Mouse (Mus musculus): ENCODE data around the gene Hist1h2bm. TPM values are rescaled to one million over a fixed set of nuclear protein-coding genes. Genes with fewer than 3 reads are reported as not detected.
"Not testable (repeated sequence)": the region's sequence is repeated elsewhere in the genome, so short reads cannot be mapped to it uniquely, and the experiment has no call there.

The Hist1h2bm gene
- total RNA-seq, 1 experiment, result 757 TPM

GRCm38 (mm10) chr13:21745006-21745405 lies 23.2 kb downstream of the Hist1h2bm start:
- TF ChIP-seq ZNF384 (IDR thresholded peaks at IDR 0.05; ENCODE audit: low read depth, low read length) (no peak), ZC3H11A (IDR thresholded peaks at IDR 0.05; ENCODE audit: borderline replicate concordance, low read depth, low read length) (no peak), MAFK (IDR thresholded peaks at IDR 0.05; ENCODE audit: insufficient read depth, low read depth, low read length) (no peak), HCFC1 (IDR thresholded peaks at IDR 0.05; ENCODE audit: borderline replicate concordance, insufficient read depth, low read length) (no peak), CHD2 (IDR thresholded peaks at IDR 0.05; ENCODE audit: low read depth, low read length) (no peak)
- Histone ChIP-seq H3K36me3 (ENCODE audit: control insufficient read depth, insufficient read depth, low read length, poor library complexity, severe bottlenecking) (no peaks in the 10 kb centered on the region), H3K4me1 (ENCODE audit: control insufficient read depth in 2 of 2, insufficient read depth in 2 of 2, low read length in 2 of 2, poor library complexity in 1 of 2) (0 out of 4 replicates have a peak, but pooled peaks cover 0 to 2% of the 10 kb centered on the region in 2 experiments), H3K27ac (ENCODE audit: insufficient read depth, low read depth, low read length, poor library complexity, severe bottlenecking) (no peak overlapping the region), H3K9me3 (ENCODE audit: control insufficient read depth, insufficient read depth, low read depth, low read length) (no peaks in the 10 kb centered on the region), H3K4me3 (ENCODE audit: insufficient read depth in 1 of 2, low read depth in 1 of 2, low read length in 2 of 2, poor library complexity in 1 of 2, severe bottlenecking in 1 of 2) (no peak overlapping the region), H3K9ac (ENCODE audit: insufficient read depth, low read depth, low read length, poor library complexity, severe bottlenecking) (no peak overlapping the region)
- in situ Hi-C loops (cut with MboI; ENCODE audit: low sequenced_read_pairs in 2 of 2, unreplicated experiment in 2 of 2), result loop anchor here (25.0 kb wide), 2 partner anchors 292 to 1817 kb away; partner anchors contain the start of genes Hist1h1d (in 2 of the 2), Hist1h2ad (in 2 of the 2), Hist1h2ae (in 2 of the 2) and Hist1h2bf (in 2 of the 2)
- no peak for DNase-seq (ENCODE audit: low read depth, low spot score)

- Histone ChIP-seq H3K36me3 (ENCODE audit: control insufficient read depth, insufficient read depth, low read length, poor library complexity, severe bottlenecking) (no peaks in the 10 kb centered on the region), H3K4me3 (ENCODE audit: insufficient read depth in 1 of 2, low read depth in 1 of 2, low read length in 2 of 2, poor library complexity in 1 of 2, severe bottlenecking in 1 of 2) (peak overlapping the region; percentile 67 to 69), H3K4me1 (ENCODE audit: control insufficient read depth in 2 of 2, insufficient read depth in 2 of 2, low read length in 2 of 2, poor library complexity in 1 of 2) (0 out of 4 replicates have a peak, but pooled peaks cover 0 to 2% of the 10 kb centered on the region in 2 experiments), H3K9ac (ENCODE audit: insufficient read depth, low read depth, low read length, poor library complexity, severe bottlenecking) (peak overlapping the region; percentile 66), H3K9me3 (ENCODE audit: control insufficient read depth, insufficient read depth, low read depth, low read length) (no peaks in the 10 kb centered on the region), H3K27ac (ENCODE audit: insufficient read depth, low read depth, low read length, poor library complexity, severe bottlenecking) (peak overlapping the region; percentile 70; the same call in 1 of the 2 replicates)
- DNase-seq (ENCODE audit: low read depth, low spot score), result no peak
- TF ChIP-seq CHD2 (IDR thresholded peaks at IDR 0.05; ENCODE audit: low read depth, low read length) (no peak), ZC3H11A (IDR thresholded peaks at IDR 0.05; ENCODE audit: borderline replicate concordance, low read depth, low read length) (no peak), ZNF384 (IDR thresholded peaks at IDR 0.05; ENCODE audit: low read depth, low read length) (no peak), MAFK (IDR thresholded peaks at IDR 0.05; ENCODE audit: insufficient read depth, low read depth, low read length) (no peak), HCFC1 (IDR thresholded peaks at IDR 0.05; ENCODE audit: borderline replicate concordance, insufficient read depth, low read length) (no peak)
- in situ Hi-C loops (cut with MboI; ENCODE audit: low sequenced_read_pairs in 2 of 2, unreplicated experiment in 2 of 2), result loop anchor here (25.0 kb wide), 2 partner anchors 288 to 1813 kb away; partner anchors contain the start of genes Hist1h1d (in 2 of the 2), Hist1h2ad (in 2 of the 2), Hist1h2ae (in 2 of the 2) and Hist1h2bf (in 2 of the 2)
Observed at GRCm38 (mm10) chr13:21749387-21750158, 27.7 kb downstream of the Hist1h2bm start.

- Histone ChIP-seq H3K27ac (ENCODE audit: insufficient read depth, low read depth, low read length, poor library complexity, severe bottlenecking) (peak within 1 kb of the TSS; percentile 91), H3K9ac (ENCODE audit: insufficient read depth, low read depth, low read length, poor library complexity, severe bottlenecking) (peak within 1 kb of the TSS; percentile 85), H3K4me3 (ENCODE audit: insufficient read depth in 1 of 2, low read depth in 1 of 2, low read length in 2 of 2, poor library complexity in 1 of 2, severe bottlenecking in 1 of 2) (peak within 1 kb of the TSS; percentile 67 to 69)
- H3K9me3 ChIP-seq (ENCODE audit: control insufficient read depth, insufficient read depth, low read depth, low read length); in situ Hi-C loops (cut with MboI; ENCODE audit: low sequenced_read_pairs in 2 of 2, unreplicated experiment in 2 of 2); H3K36me3 ChIP-seq (ENCODE audit: control insufficient read depth, insufficient read depth, low read length, poor library complexity, severe bottlenecking); H3K4me1 ChIP-seq (ENCODE audit: control insufficient read depth in 2 of 2, insufficient read depth in 2 of 2, low read length in 2 of 2, poor library complexity in 1 of 2): not testable (repeated sequence)
- peak; percentile 59; the same call in 1 of the 2 replicates for TF ChIP-seq HCFC1 (IDR thresholded peaks at IDR 0.05; ENCODE audit: borderline replicate concordance, insufficient read depth, low read length)
- DNase-seq (ENCODE audit: low read depth, low spot score), result peak; percentile 95
Observed at GRCm38 (mm10) chr13:21750159-21751017, 28.5 kb downstream of the Hist1h2bm start, which contains the start of gene Hist1h4k. TSS of gene Hist1h4k (minus strand) at chr13:21750505.

GRCm38 (mm10) chr13:21751417-21751816 lies 29.6 kb downstream of the Hist1h2bm start:
- TF ChIP-seq MAFK (IDR thresholded peaks at IDR 0.05; ENCODE audit: insufficient read depth, low read depth, low read length), result no peak
- TF ChIP-seq HCFC1 (IDR thresholded peaks at IDR 0.05; ENCODE audit: borderline replicate concordance, insufficient read depth, low read length), result no peak
- H3K4me1 ChIP-seq (ENCODE audit: control insufficient read depth in 2 of 2, insufficient read depth in 2 of 2, low read length in 2 of 2, poor library complexity in 1 of 2), result 0 out of 4 replicates have a peak, but pooled peaks cover 0 to 2% of the 10 kb centered on the region in 2 experiments
- H3K4me3 ChIP-seq (ENCODE audit: insufficient read depth in 1 of 2, low read depth in 1 of 2, low read length in 2 of 2, poor library complexity in 1 of 2, severe bottlenecking in 1 of 2), result no peak overlapping the region
- no peak overlapping the region for H3K9ac ChIP-seq (ENCODE audit: insufficient read depth, low read depth, low read length, poor library complexity, severe bottlenecking)
- in situ Hi-C loops (cut with MboI; ENCODE audit: low sequenced_read_pairs in 2 of 2, unreplicated experiment in 2 of 2), result no loop called here
- H3K27ac ChIP-seq (ENCODE audit: insufficient read depth, low read depth, low read length, poor library complexity, severe bottlenecking), result no peak overlapping the region
- no peaks in the 10 kb centered on the region for H3K9me3 ChIP-seq (ENCODE audit: control insufficient read depth, insufficient read depth, low read depth, low read length)
- H3K36me3 ChIP-seq (ENCODE audit: control insufficient read depth, insufficient read depth, low read length, poor library complexity, severe bottlenecking), result no peaks in the 10 kb centered on the region
- DNase-seq (ENCODE audit: low read depth, low spot score), result no peak

All from ES-E14 (cell line).